Comparison of ENCODE assay signal across 11 mouse cellular contexts in the genomic region with DNA sequence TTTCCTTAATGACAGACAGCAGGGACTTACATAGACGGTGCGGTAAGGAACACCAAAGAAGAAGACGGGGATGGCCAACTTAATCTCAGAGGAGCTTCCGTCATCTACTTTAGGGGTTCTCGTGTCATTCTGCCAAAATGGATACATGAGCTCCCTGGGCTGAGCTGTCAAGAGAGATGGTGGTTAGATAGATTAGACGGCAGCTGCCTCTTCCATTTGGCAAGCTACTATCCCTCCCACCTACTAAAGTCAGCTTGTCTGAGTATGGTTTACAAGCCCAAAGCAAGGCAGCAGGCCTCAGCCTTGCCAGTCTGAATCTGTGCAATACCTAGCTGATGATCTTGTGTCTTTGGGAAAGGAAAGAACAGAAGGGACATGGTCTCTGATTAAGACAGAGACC. TPM values are rescaled to one million over a fixed set of nuclear protein-coding genes. Genes with fewer than 3 reads are reported as not detected.
"Had no signal": no experiment of that assay in that cellular context is flagged by ENCODE, and none has a peak within 500 bp of the region (broad histone marks: within the 10 kb centered on the region; RNA-seq: fewer than 3 reads in every experiment).

No protein-coding gene starts in this region.

- DNase-seq: liver, postnatal 0 days; lung, adult 2 months; lung, postnatal 14 days; lung, postnatal 36 days; right cerebral cortex, postnatal 14 days; right cerebral cortex, postnatal 4 days; thymus, adult 2 months; thymus, postnatal 25 days; thymus, postnatal 4 days had no signal

RNA-seq across cellular contexts. Expression of a gene that starts 4.8 kb away (rescaled TPM):
- total RNA-seq: megakaryocyte progenitor cell, adult 5-6 weeks; monocyte, adult 5-6 weeks had no signal
